Mouse (Mus musculus): ENCODE results near the gene Slc25a47. TPM values are rescaled to one million over a fixed set of nuclear protein-coding genes. Genes with fewer than 3 reads are reported as not detected.

The Slc25a47 gene
- polyA plus RNA-seq (2015; fragmentation: Nextera tagmentation; extraction: Ambion mirVana), result 8.9 and 9.8 TPM in 2 replicates

- H3K9ac ChIP-seq, result peak within 1 kb of the TSS; percentile 74
- H3K27me3 ChIP-seq (replicated peaks), result no peaks in the 10 kb centered on the region
- 0% methylated on average over 53 of the region's 53 CpGs for WGBS
- peak; percentile 99 for ATAC-seq (ENCODE audit: insufficient read depth, low FRiP score, low read depth)
- H3K4me3 ChIP-seq (replicated peaks), result peak within 1 kb of the TSS; percentile 74
- peaks cover 32% of the 10 kb centered on the region for H3K4me1 ChIP-seq
- H3K36me3 ChIP-seq, result 0 out of 2 replicates have a peak, but pooled peaks cover under 1% of the 10 kb centered on the region
- H3K27ac ChIP-seq, result peak within 1 kb of the TSS; percentile 88
- H3K4me2 ChIP-seq, result peak within 1 kb of the TSS; percentile 98
- H3K9me3 ChIP-seq, result no peaks in the 10 kb centered on the region
These were observed at the start of gene Slc25a47, which contains the start of gene Slc25a29 for GRCm38 (mm10) chr12:108835840-108836409. TSS of gene Slc25a47 (plus strand) at chr12:108836046. TSS of gene Slc25a29 (minus strand) at chr12:108835883.

GRCm38 (mm10) chr12:108787329-108787728, 48.5 kb upstream of the Slc25a47 start:
- no peak overlapping the region for H3K4me2 ChIP-seq
- 71% methylated on average over 2 of the region's 2 CpGs for WGBS
- H3K9me3 ChIP-seq, result no peaks in the 10 kb centered on the region
- ATAC-seq (ENCODE audit: insufficient read depth, low FRiP score, low read depth), result no peak
- no peak overlapping the region for H3K9ac ChIP-seq
- H3K27me3 ChIP-seq (replicated peaks), result no peaks in the 10 kb centered on the region
- H3K36me3 ChIP-seq, result peaks cover 6% of the 10 kb centered on the region; the same call in 1 of the 2 replicates
- H3K4me3 ChIP-seq (replicated peaks), result no peak overlapping the region
- H3K27ac ChIP-seq, result no peak overlapping the region
- peaks cover 7% of the 10 kb centered on the region; the same call in 1 of the 2 replicates for H3K4me1 ChIP-seq

- under 1% methylated on average over 51 of the region's 52 CpGs for WGBS
- peak; percentile 21; the same call in 1 of the 2 replicates for ATAC-seq (ENCODE audit: insufficient read depth, low FRiP score, low read depth)
- Histone ChIP-seq H3K4me2 (peak overlapping the region; percentile 56), H3K9ac (peak overlapping the region; percentile 57; the same call in 1 of the 2 replicates), H3K27ac (peak overlapping the region; percentile 96), H3K27me3 (replicated peaks) (no peaks in the 10 kb centered on the region), H3K36me3 (no peaks in the 10 kb centered on the region), H3K4me1 (peaks cover 11% of the 10 kb centered on the region; the same call in 1 of the 2 replicates), H3K4me3 (replicated peaks) (peak overlapping the region; percentile 97), H3K9me3 (no peaks in the 10 kb centered on the region)
These were observed 43.7 kb upstream of the Slc25a47 start for GRCm38 (mm10) chr12:108792152-108792545.

GRCm38 (mm10) chr12:108792546-108793452, 43.0 kb upstream of the Slc25a47 start, which contains the start of gene Yy1:
TSS of gene Yy1 (plus strand) at chr12:108792973.
- peak within 1 kb of the TSS; percentile 99 for H3K27ac ChIP-seq
- H3K36me3 ChIP-seq, result no peaks in the 10 kb centered on the region
- under 1% methylated on average over 77 of the region's 127 CpGs for WGBS
- H3K4me1 ChIP-seq, result peaks cover 11% of the 10 kb centered on the region; the same call in 1 of the 2 replicates
- H3K4me2 ChIP-seq, result peak within 1 kb of the TSS; percentile 56
- H3K27me3 ChIP-seq (replicated peaks), result no peaks in the 10 kb centered on the region
- H3K9ac ChIP-seq, result peak within 1 kb of the TSS; percentile 78
- peak within 1 kb of the TSS; percentile 97 for H3K4me3 ChIP-seq (replicated peaks)
- ATAC-seq (ENCODE audit: insufficient read depth, low FRiP score, low read depth), result peak; percentile 93
- H3K9me3 ChIP-seq, result no peaks in the 10 kb centered on the region

- H3K27ac ChIP-seq, result peak overlapping the region; percentile 99
- no peaks in the 10 kb centered on the region for H3K9me3 ChIP-seq
- peak overlapping the region; percentile 78 for H3K9ac ChIP-seq
- peak overlapping the region; percentile 97 for H3K4me3 ChIP-seq (replicated peaks)
- H3K27me3 ChIP-seq (replicated peaks), result no peaks in the 10 kb centered on the region
- peak overlapping the region; percentile 39 for H3K4me2 ChIP-seq
- H3K36me3 ChIP-seq, result no peaks in the 10 kb centered on the region
- WGBS, result under 1% methylated on average over 65 of the region's 71 CpGs
- H3K4me1 ChIP-seq, result peaks cover 11% of the 10 kb centered on the region; the same call in 1 of the 2 replicates
- no peak for ATAC-seq (ENCODE audit: insufficient read depth, low FRiP score, low read depth)
These were observed 42.3 kb upstream of the Slc25a47 start for GRCm38 (mm10) chr12:108793453-108793941.

- Histone ChIP-seq H3K4me3 (replicated peaks) (peak overlapping the region; percentile 97), H3K4me1 (peaks cover 11% of the 10 kb centered on the region; the same call in 1 of the 2 replicates), H3K27me3 (replicated peaks) (no peaks in the 10 kb centered on the region), H3K9ac (peak overlapping the region; percentile 92), H3K36me3 (no peaks in the 10 kb centered on the region), H3K27ac (peak overlapping the region; percentile 99), H3K4me2 (peak overlapping the region; percentile 69), H3K9me3 (no peaks in the 10 kb centered on the region)
- WGBS, result under 1% methylated on average over 70 of the region's 94 CpGs
- peak; percentile 67 for ATAC-seq (ENCODE audit: insufficient read depth, low FRiP score, low read depth)
These were observed 41.7 kb upstream of the Slc25a47 start for GRCm38 (mm10) chr12:108794078-108794711.

- Histone ChIP-seq H3K9me3 (no peaks in the 10 kb centered on the region), H3K4me1 (peaks cover 11% of the 10 kb centered on the region; the same call in 1 of the 2 replicates)
- ATAC-seq (ENCODE audit: insufficient read depth, low FRiP score, low read depth), result no peak
These were observed 40.8 kb upstream of the Slc25a47 start for GRCm38 (mm10) chr12:108794979-108795537.

GRCm38 (mm10) chr12:108801613-108802012, 34.2 kb upstream of the Slc25a47 start:
- Histone ChIP-seq H3K9me3 (no peaks in the 10 kb centered on the region), H3K36me3 (no peaks in the 10 kb centered on the region), H3K4me2 (no peak overlapping the region), H3K27ac (no peak overlapping the region), H3K4me1 (0 out of 2 replicates have a peak, but pooled peaks cover 5% of the 10 kb centered on the region), H3K9ac (no peak overlapping the region), H3K4me3 (replicated peaks) (no peak overlapping the region), H3K27me3 (replicated peaks) (no peaks in the 10 kb centered on the region)
- 78% methylated on average over 2 of the region's 2 CpGs for WGBS
- ATAC-seq (ENCODE audit: insufficient read depth, low FRiP score, low read depth), result no peak; the same call in 1 of the 2 replicates

More at GRCm38 (mm10) chr12:108794979-108795537, 40.8 kb upstream of the Slc25a47 start:
- Histone ChIP-seq H3K4me3 (replicated peaks) (peak overlapping the region; percentile 97), H3K27me3 (replicated peaks) (no peaks in the 10 kb centered on the region), H3K36me3 (no peaks in the 10 kb centered on the region), H3K4me2 (peak overlapping the region; percentile 69), H3K27ac (peak overlapping the region; percentile 99), H3K9ac (peak overlapping the region; percentile 92; the same call in 1 of the 2 replicates)
- WGBS, result 4% methylated on average over 9 of the region's 9 CpGs

GRCm38 (mm10) chr12:108804388-108804787, 31.5 kb upstream of the Slc25a47 start:
- Histone ChIP-seq H3K27ac (no peak overlapping the region), H3K9me3 (no peaks in the 10 kb centered on the region), H3K36me3 (no peaks in the 10 kb centered on the region), H3K4me2 (no peak overlapping the region), H3K4me1 (0 out of 2 replicates have a peak, but pooled peaks cover 5% of the 10 kb centered on the region), H3K4me3 (replicated peaks) (no peak overlapping the region), H3K9ac (no peak overlapping the region), H3K27me3 (replicated peaks) (no peaks in the 10 kb centered on the region)
- 90% methylated on average over 2 of the region's 2 CpGs for WGBS
- ATAC-seq (ENCODE audit: insufficient read depth, low FRiP score, low read depth), result no peak

GRCm38 (mm10) chr12:108808465-108808864, 27.4 kb upstream of the Slc25a47 start:
- H3K4me1 ChIP-seq, result no peaks in the 10 kb centered on the region
- no peak overlapping the region for H3K27ac ChIP-seq
- no peak overlapping the region for H3K9ac ChIP-seq
- H3K9me3 ChIP-seq, result no peaks in the 10 kb centered on the region
- WGBS, result 81% methylated on average over 2 of the region's 2 CpGs
- H3K27me3 ChIP-seq (replicated peaks), result no peaks in the 10 kb centered on the region
- H3K4me2 ChIP-seq, result no peak overlapping the region
- H3K4me3 ChIP-seq (replicated peaks), result no peak overlapping the region
- ATAC-seq (ENCODE audit: insufficient read depth, low FRiP score, low read depth), result no peak
- peaks cover 2% of the 10 kb centered on the region; the same call in 1 of the 2 replicates for H3K36me3 ChIP-seq

GRCm38 (mm10) chr12:108809771-108810170, 26.1 kb upstream of the Slc25a47 start:
- H3K4me2 ChIP-seq, result no peak overlapping the region
- no peaks in the 10 kb centered on the region for H3K4me1 ChIP-seq
- H3K4me3 ChIP-seq (replicated peaks), result no peak overlapping the region
- no peak overlapping the region for H3K9ac ChIP-seq
- no peak overlapping the region for H3K27ac ChIP-seq
- peaks cover 12% of the 10 kb centered on the region; the same call in 1 of the 2 replicates for H3K36me3 ChIP-seq
- H3K27me3 ChIP-seq (replicated peaks), result no peaks in the 10 kb centered on the region
- no peak for ATAC-seq (ENCODE audit: insufficient read depth, low FRiP score, low read depth)
- H3K9me3 ChIP-seq, result no peaks in the 10 kb centered on the region
- 58% methylated on average over 1 of the region's 1 CpGs for WGBS

Measured in stomach, embryonic 15.5 days (tissue).